Mouse (Mus musculus) left cerebral cortex, postnatal 25 days (tissue): ENCODE measurements around the gene Zfp36l1. TPM values are rescaled to one million over a fixed set of nuclear protein-coding genes. Genes with fewer than 3 reads are reported as not detected.

Source experiments
- total RNA-seq, 2 experiments: library from RNA; stranded (reverse); gene quantifications; 2 replicates each; pipeline ENCODE4 v1.2.3; 2021

The Zfp36l1 gene
- total RNA-seq, 2 experiments from 2014 or later: 35.3 to 42.8 TPM

Other genes with a start within 250 kb of the Zfp36l1 start
- 100 to 1,000 TPM; 131 to 146 TPM for gene Actn1, start 147.4 kb upstream of the Zfp36l1 start, total RNA-seq